Mouse (Mus musculus): ENCODE measurements around the gene Vmn2r86.
"Not testable (repeated sequence)": the region's sequence is repeated elsewhere in the genome, so short reads cannot be mapped to it uniquely, and the experiment has no call there.

The Vmn2r86 gene

DNA sequence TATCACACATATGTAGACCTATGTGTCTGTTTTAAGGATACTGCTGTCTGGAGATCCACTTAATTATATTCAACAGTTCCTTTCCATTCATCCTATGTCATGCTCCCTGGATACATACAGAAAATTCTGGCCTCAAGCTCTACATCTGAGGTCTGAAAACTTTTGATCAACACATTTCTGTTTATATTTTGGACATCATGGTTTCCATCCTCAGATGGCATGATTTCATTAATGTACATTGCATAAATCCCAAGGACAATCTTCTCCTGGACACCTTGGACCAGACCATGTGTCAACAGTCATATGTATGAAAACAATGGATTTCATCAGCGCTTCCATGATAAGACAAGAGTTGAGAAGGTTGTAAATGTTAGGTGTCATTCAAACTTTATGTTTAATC lies at the start of gene Vmn2r86:
Vmn2r86 (minus strand) TSS at position 101 of the 400 bp plus-strand sequence.
- H3K36me3 ChIP-seq (ENCODE audit: control insufficient read depth, insufficient read depth, low read length, poor library complexity, severe bottlenecking); DNase-seq (ENCODE audit: low read depth, low spot score); H3K27me3 ChIP-seq (ENCODE audit: control insufficient read depth, insufficient read depth, low read length, poor library complexity, severe bottlenecking): not testable (repeated sequence)

DNA sequence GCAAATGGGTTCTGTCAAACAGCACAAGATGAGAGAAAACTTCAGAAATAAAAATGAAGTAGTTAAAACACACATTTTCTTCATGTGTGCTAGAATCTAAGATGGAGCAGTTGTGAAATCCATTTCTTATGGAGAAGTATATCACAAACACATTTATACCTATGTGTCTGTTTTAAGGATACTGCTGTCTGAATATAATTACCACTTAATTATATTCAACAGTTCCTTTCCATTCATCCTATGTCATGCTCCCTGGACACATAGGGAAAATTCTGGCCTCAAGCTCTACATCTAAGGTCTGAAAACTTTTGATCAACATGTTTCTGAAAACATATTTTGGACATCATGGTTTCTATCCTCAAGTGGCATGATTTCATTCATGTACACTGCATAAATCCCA lies 41.4 kb upstream of the Vmn2r86 start, which contains the start of gene Vmn2r87:
Vmn2r87 (minus strand) TSS at position 101 of the 400 bp plus-strand sequence.
- no peak for DNase-seq (ENCODE audit: low read depth, low spot score)
- Histone ChIP-seq H3K36me3 (ENCODE audit: control insufficient read depth, insufficient read depth, low read length, poor library complexity, severe bottlenecking) (no peaks in the 10 kb centered on the region), H3K27me3 (ENCODE audit: control insufficient read depth, insufficient read depth, low read length, poor library complexity, severe bottlenecking) (no peaks in the 10 kb centered on the region)

DNA sequence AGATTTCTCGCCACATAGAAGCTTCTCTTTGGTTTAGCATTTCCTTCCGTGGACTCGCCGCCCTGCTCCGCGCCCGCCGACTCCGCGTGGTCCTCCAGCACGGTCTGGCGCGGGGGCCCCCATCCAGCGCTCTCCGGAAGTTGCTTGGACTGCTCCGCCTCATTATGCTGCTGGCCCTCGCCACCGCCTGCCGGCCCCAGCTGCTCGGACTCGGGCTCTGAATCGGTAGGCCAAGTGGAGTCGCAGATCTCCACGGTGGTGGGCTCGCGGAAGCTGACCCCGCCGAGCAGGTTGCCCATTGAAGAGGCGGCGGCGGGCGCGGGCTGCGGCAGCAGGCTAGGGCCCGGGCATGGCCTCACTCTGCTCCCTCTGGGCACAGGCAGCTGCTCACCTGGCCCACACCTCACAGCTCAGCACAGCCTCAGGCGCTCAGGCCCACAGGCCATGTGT lies 14.5 kb upstream of the Vmn2r86 start:
- Histone ChIP-seq H3K36me3 (ENCODE audit: control insufficient read depth, insufficient read depth, low read length, poor library complexity, severe bottlenecking) (no peaks in the 10 kb centered on the region), H3K27me3 (ENCODE audit: control insufficient read depth, insufficient read depth, low read length, poor library complexity, severe bottlenecking) (no peaks in the 10 kb centered on the region)
- DNase-seq (ENCODE audit: low read depth, low spot score) = no peak

DNA sequence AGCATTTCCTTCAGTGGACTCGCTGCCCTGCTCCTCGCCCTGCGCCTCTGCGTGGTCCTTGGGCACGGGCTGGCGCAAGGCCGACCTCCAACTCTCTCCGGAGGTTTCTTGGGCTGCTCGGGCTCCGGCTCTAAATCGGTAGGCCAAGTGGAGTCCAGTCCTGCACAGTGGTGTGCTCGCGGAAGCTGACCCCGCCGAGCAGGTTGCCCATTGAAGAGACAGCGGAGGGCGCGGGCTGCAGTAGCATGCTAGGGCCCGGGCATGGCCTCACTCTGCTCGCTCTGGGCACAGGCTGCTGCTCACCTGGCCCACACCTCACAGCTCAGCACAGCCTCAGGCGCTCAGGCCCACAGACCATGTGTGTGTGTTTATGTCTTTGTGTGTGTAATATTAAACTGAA lies 11.1 kb downstream of the Vmn2r86 start:
- no peak for DNase-seq (ENCODE audit: low read depth, low spot score)
- H3K36me3 ChIP-seq (ENCODE audit: control insufficient read depth, insufficient read depth, low read length, poor library complexity, severe bottlenecking) = no peaks in the 10 kb centered on the region
- no peaks in the 10 kb centered on the region for H3K27me3 ChIP-seq (ENCODE audit: control insufficient read depth, insufficient read depth, low read length, poor library complexity, severe bottlenecking)

DNA sequence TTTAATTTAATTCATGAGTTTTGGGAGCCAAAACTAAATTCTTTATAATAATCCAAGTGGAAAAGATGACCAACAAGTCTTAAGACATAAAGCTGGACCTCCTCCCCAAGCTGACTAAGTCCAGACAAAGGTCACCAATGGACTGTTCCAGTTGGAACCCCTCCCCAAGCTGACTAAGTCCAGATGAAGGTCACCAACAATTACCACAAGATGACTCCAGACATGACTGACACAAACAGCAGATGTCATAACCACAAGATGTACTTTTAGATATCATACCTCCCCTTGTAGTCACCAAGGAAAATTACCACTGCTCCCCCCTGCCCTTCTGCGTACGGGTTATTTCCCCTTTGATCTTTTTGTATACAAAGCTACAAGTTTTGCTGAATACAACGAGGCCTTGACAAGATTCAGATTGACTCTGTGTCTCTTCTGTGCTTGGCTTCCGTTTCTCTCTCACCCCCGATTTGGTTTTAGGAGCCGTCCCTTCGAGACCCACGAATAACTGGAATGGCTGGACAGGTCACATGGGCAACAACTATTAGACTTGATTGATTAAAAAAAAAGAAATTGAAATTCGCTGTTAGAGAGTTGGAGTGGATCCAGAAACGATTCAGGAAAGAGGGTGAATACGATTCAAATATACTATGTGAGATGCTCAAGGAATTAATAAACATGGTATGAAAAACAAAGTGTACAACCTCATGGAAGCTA lies 21.5 kb downstream of the Vmn2r86 start:
- H3K36me3 ChIP-seq (ENCODE audit: control insufficient read depth, insufficient read depth, low read length, poor library complexity, severe bottlenecking); H3K27me3 ChIP-seq (ENCODE audit: control insufficient read depth, insufficient read depth, low read length, poor library complexity, severe bottlenecking); DNase-seq (ENCODE audit: low read depth, low spot score): not testable (repeated sequence)

DNA sequence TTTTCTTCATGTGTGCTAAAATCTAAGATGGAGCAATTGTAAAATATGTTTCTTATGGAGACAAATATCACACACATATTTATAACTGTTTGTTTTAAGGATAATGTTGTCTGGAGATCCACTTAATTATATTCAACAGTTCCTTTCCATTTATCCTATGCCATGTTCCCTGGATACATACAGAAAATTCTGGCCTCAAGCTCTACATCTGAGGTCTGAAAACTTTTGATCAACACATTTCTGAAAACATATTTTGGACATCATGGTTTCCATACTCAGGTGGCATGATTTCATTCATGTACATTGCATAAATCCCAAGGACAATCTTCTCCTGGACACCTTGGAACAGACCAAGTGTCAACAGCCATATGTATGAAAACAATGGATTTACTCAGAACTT lies 26.2 kb downstream of the Vmn2r86 start, which contains the start of gene Vmn2r85:
Vmn2r85 (minus strand) TSS at position 101 of the 400 bp plus-strand sequence.
- DNase-seq (ENCODE audit: low read depth, low spot score); H3K36me3 ChIP-seq (ENCODE audit: control insufficient read depth, insufficient read depth, low read length, poor library complexity, severe bottlenecking); H3K27me3 ChIP-seq (ENCODE audit: control insufficient read depth, insufficient read depth, low read length, poor library complexity, severe bottlenecking): not testable (repeated sequence)

DNA sequence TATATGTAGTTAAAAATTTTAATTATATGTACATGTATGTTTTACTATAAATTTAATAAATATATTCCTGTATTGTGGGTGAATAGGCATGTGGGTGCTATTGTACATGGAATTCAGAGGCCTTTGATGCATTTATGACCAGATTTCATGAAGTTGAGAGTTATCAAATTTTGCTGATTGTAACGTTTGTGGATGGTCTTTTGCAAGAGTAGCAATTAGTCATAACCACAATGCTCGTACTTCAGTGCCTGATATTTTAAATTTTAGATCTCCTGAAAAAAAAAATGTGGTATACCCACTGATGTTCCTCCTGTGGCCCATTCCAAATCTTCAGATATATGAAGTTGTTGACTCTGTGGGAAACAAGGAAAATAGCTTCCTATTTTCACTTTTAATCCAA lies 33.5 kb downstream of the Vmn2r86 start:
- H3K36me3 ChIP-seq (ENCODE audit: control insufficient read depth, insufficient read depth, low read length, poor library complexity, severe bottlenecking); H3K27me3 ChIP-seq (ENCODE audit: control insufficient read depth, insufficient read depth, low read length, poor library complexity, severe bottlenecking); DNase-seq (ENCODE audit: low read depth, low spot score): not testable (repeated sequence)

DNA sequence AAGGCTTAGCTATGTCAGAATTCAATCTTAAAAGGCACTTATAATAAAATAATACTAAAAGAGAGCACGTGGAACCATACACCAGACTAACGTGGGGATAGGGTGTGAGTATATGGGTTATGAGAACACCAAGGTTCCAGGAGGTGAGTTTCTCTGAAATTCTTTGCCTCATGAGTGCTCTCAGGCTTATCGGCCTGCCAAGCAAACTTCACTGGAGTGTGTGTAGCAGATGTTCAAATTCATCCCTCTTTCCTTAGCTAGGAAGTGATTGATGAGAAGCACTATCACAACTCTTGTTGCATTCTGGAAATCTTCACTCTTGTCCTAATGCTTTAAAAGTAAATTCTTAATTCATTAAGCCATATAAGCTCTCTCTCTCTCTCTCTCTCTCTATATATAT lies 35.4 kb downstream of the Vmn2r86 start:
- DNase-seq (ENCODE audit: low read depth, low spot score) = no peak
- Histone ChIP-seq H3K27me3 (ENCODE audit: control insufficient read depth, insufficient read depth, low read length, poor library complexity, severe bottlenecking) (no peaks in the 10 kb centered on the region), H3K36me3 (ENCODE audit: control insufficient read depth, insufficient read depth, low read length, poor library complexity, severe bottlenecking) (no peaks in the 10 kb centered on the region)

DNA sequence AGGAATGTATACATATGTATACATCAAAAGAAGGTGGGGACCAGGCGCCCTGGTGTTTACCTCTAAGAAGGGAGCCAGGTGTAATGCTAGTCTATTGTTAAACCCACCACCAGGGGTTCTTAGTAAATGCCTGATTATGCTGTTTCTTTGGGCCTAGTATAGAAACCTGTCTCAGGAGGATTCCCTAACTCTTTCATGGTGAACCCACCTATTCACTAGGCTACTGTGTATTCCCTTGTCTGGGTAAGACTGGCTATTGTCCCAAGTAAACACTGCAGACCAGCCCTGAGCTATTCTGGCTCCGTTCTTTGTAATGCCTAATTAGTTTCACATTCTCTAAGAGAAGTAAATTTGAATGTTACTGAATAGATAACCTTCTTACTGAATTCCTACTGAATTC lies 35.9 kb downstream of the Vmn2r86 start:
- not testable (repeated sequence) for H3K36me3 ChIP-seq (ENCODE audit: control insufficient read depth, insufficient read depth, low read length, poor library complexity, severe bottlenecking); DNase-seq (ENCODE audit: low read depth, low spot score); H3K27me3 ChIP-seq (ENCODE audit: control insufficient read depth, insufficient read depth, low read length, poor library complexity, severe bottlenecking)

DNA sequence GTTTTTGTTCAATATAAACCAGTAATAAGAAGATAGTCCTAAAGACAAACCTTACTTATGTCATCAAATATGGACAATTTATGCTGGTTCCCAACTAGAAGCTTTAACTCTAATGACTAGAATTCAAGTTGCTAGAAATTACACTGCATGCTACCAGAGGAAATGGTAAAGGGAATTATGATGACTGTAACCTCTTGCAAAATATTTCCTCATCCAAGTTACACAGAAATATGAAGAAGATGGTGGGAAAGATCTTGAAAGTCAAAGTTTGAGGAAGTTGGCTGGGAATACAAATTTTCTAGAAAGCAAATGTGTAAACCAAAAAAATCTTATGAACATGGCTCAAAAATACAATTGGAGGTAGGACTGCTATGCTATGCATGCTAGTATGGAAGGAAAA lies 39.5 kb downstream of the Vmn2r86 start:
- not testable (repeated sequence) for H3K36me3 ChIP-seq (ENCODE audit: control insufficient read depth, insufficient read depth, low read length, poor library complexity, severe bottlenecking); H3K27me3 ChIP-seq (ENCODE audit: control insufficient read depth, insufficient read depth, low read length, poor library complexity, severe bottlenecking); DNase-seq (ENCODE audit: low read depth, low spot score)

DNA sequence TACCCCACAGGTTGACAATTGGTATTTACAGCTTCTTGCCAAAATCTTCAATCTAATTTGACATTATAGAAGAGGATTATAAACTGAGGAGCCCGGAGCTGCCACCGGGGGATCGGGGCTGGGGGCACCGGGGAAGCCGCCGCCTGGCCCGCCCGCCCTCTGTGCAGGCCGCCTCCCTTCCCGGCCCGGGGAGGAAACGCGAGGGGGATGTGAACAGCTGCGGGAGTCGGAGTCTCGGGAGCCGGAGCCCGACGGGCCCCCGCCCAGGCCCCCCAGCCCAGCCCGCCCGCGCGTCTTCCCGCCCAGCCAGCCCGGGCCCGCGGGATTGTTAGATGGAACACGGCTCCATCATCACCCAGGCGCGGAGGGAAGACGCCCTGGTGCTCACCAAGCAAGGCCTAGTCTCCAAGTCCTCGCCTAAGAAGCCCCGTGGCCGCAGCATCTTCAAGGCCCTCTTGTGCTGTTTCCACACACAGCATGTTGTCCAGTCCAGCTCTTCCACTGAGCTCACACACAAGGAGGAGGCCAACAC lies 43.6 kb downstream of the Vmn2r86 start:
- H3K36me3 ChIP-seq (ENCODE audit: control insufficient read depth, insufficient read depth, low read length, poor library complexity, severe bottlenecking); DNase-seq (ENCODE audit: low read depth, low spot score); H3K27me3 ChIP-seq (ENCODE audit: control insufficient read depth, insufficient read depth, low read length, poor library complexity, severe bottlenecking): not testable (repeated sequence)

DNA sequence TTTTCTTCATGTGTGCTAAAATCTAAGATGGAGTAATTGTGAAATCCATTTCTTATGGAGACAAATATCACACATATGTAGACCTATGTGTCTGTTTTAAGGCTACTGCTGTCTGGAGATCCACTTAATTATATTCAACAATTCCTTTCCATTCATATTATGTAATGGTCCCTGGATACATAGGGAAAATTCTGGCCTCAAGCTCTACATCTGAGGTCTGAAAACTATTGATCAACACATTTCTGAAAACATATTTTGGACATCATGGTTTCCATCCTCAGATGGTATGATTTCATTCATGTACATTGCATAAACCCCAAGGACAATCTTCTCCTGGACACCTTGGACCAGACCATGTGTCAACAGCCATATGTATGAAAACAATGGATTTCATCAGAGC lies 61.6 kb downstream of the Vmn2r86 start, which contains the start of gene Vmn2r84:
Vmn2r84 (minus strand) TSS at position 101 of the 400 bp plus-strand sequence.
- H3K27me3 ChIP-seq (ENCODE audit: control insufficient read depth, insufficient read depth, low read length, poor library complexity, severe bottlenecking) = no peaks in the 10 kb centered on the region
- DNase-seq (ENCODE audit: low read depth, low spot score) = no peak
- no peaks in the 10 kb centered on the region for H3K36me3 ChIP-seq (ENCODE audit: control insufficient read depth, insufficient read depth, low read length, poor library complexity, severe bottlenecking)
